Mouse (Mus musculus): Measurements from ENCODE around the gene Srr. TPM values are rescaled to one million over a fixed set of nuclear protein-coding genes. Genes with fewer than 3 reads are reported as not detected.
A peak's percentile ranks its signal among the peaks of the same experiment; 100 is the strongest.

Gene Srr
- 4.1 and 5.2 TPM in 2 replicates for total RNA-seq (2012; rRNA removed)
- polyA plus RNA-seq (2012; ENCODE audit: insufficient read depth in 1 of 2, insufficient read length in 2 of 2, low read depth in 1 of 2, low replicate concordance in 2 of 2, missing spikeins in 1 of 2): 1 to 10 TPM in 1 of 2 experiments, not detected in 1; 6.8 TPM

- H3K4me1 ChIP-seq (ENCODE audit: control insufficient read depth in 1 of 2, insufficient read depth in 2 of 2, low read length in 2 of 2): peaks cover 9 to 10% of the 10 kb centered on the region in 2 experiments
- peak within 1 kb of the TSS; percentile 93 for H3K9ac ChIP-seq (ENCODE audit: control insufficient read depth, low read depth, low read length, poor library complexity, severe bottlenecking)
- H3K36me3 ChIP-seq (ENCODE audit: control insufficient read depth in 1 of 2, insufficient read depth in 2 of 2, low read length in 2 of 2): peaks cover 2 to 26% of the 10 kb centered on the region in 2 experiments
- H3K27ac ChIP-seq (ENCODE audit: control insufficient read depth, low read depth, low read length): peak within 1 kb of the TSS; percentile 91
- no peaks in the 10 kb centered on the region for H3K9me3 ChIP-seq (replicated peaks; ENCODE audit: insufficient read depth, low read length)
- no peaks in the 10 kb centered on the region for H3K27me3 ChIP-seq (ENCODE audit: control insufficient read depth in 1 of 2, insufficient read depth in 2 of 2, low read length in 2 of 2)
- peak; percentile 99 for DNase-seq (ENCODE audit: low read depth, low spot score)
- H3K4me3 ChIP-seq (ENCODE audit: control insufficient read depth in 1 of 2, insufficient read depth in 1 of 2, low read depth in 2 of 2, low read length in 2 of 2): peak within 1 kb of the TSS; percentile 95 to 97
- H3K79me2 ChIP-seq (ENCODE audit: control insufficient read depth, insufficient read depth, low read length, poor library complexity): peaks cover 36% of the 10 kb centered on the region
- TF ChIP-seq EP300 (IDR thresholded peaks at IDR 0.05; ENCODE audit: low read depth in 1 of 2, low read length in 2 of 2) (0 out of 4 replicates have a peak, but pooled peaks of 1 of the 2 experiments have one; percentile 22), NRF1 (IDR thresholded peaks at IDR 0.05; ENCODE audit: insufficient read depth, low read depth, low read length, poor library complexity, severe bottlenecking) (peak; percentile 91), GABPA (IDR thresholded peaks at IDR 0.05; ENCODE audit: low read depth, low read length) (no peak), CHD2 (IDR thresholded peaks at IDR 0.05; ENCODE audit: low read length) (no peak), ZC3H11A (IDR thresholded peaks at IDR 0.05; ENCODE audit: low read depth, low read length) (no peak), RCOR1 (IDR thresholded peaks at IDR 0.05; ENCODE audit: low read depth, low read length) (no peak), MEF2A (IDR thresholded peaks at IDR 0.05; ENCODE audit: extremely low read depth, insufficient replicate concordance, low read depth, low read length, poor library complexity, severe bottlenecking) (peak; percentile 65; the same call in 1 of the 2 replicates), TCF12 (IDR thresholded peaks at IDR 0.05; ENCODE audit: low read depth, low read length) (peak; percentile 53; the same call in 1 of the 2 replicates), TAL1 (IDR thresholded peaks at IDR 0.05; ENCODE audit: low read length) (no peak), TBP (IDR thresholded peaks at IDR 0.05; ENCODE audit: low read depth, low read length) (no peak), POLR2AphosphoS5 (IDR thresholded peaks at IDR 0.05; ENCODE audit: borderline replicate concordance, low read depth, low read length) (no peak; the same call in 1 of the 2 replicates), MAFK (IDR thresholded peaks at IDR 0.05; ENCODE audit: borderline replicate concordance, low read depth, low read length) (no peak), ELF1 (IDR thresholded peaks at IDR 0.05; ENCODE audit: low read depth, low read length) (peak; percentile 66), CHD1 (IDR thresholded peaks at IDR 0.05; ENCODE audit: low read depth, low read length) (peak; percentile 36; the same call in 1 of the 2 replicates), NELFE (IDR thresholded peaks at IDR 0.05; ENCODE audit: low read depth, low read length) (peak; percentile 81), KAT2A (conservative IDR thresholded peaks at IDR 0.05; ENCODE audit: low read depth, low read length) (peak; percentile 66; the same call in 1 of the 2 replicates), RAD21 (IDR thresholded peaks at IDR 0.05; ENCODE audit: low read depth, low read length) (no peak), ZMIZ1 (IDR thresholded peaks at IDR 0.05; ENCODE audit: low read depth, low read length) (peak; percentile 42; the same call in 1 of the 2 replicates), MXI1 (IDR thresholded peaks at IDR 0.05; ENCODE audit: low read depth, low read length) (peak; percentile 70), SIN3A (IDR thresholded peaks at IDR 0.05; ENCODE audit: low read length) (peak; percentile 66), POLR2A (IDR thresholded peaks at IDR 0.05; ENCODE audit: control insufficient read depth in 1 of 2, insufficient read depth in 1 of 2, low read depth in 1 of 2, low read length in 2 of 2, poor library complexity in 1 of 2) (peak; percentile 85 to 87), SMC3 (IDR thresholded peaks at IDR 0.05; ENCODE audit: low read depth, low read length) (no peak), GATA1 (IDR thresholded peaks at IDR 0.05; ENCODE audit: low read depth, low read length) (no peak), MYC (IDR thresholded peaks at IDR 0.05; ENCODE audit: low read depth, low read length) (peak; percentile 55; the same call in 1 of the 2 replicates), JUND (IDR thresholded peaks at IDR 0.05; ENCODE audit: low read depth, low read length) (no peak), MYB (IDR thresholded peaks at IDR 0.05; ENCODE audit: low read depth, low read length) (no peak), USF2 (IDR thresholded peaks at IDR 0.05; ENCODE audit: borderline replicate concordance in 1 of 2, insufficient read depth in 1 of 2, low read depth in 1 of 2, low read length in 2 of 2) (no peak), E2F4 (IDR thresholded peaks at IDR 0.05; ENCODE audit: borderline replicate concordance, low read depth, low read length) (no peak), USF1 (IDR thresholded peaks at IDR 0.05; ENCODE audit: low read depth, low read length) (0 out of 2 replicates have a peak, but pooled peaks have one; percentile 38), ZNF384 (IDR thresholded peaks at IDR 0.05; ENCODE audit: low read depth, low read length) (no peak), HCFC1 (IDR thresholded peaks at IDR 0.05; ENCODE audit: low read depth, low read length) (peak; percentile 91), POLR2AphosphoS2 (IDR thresholded peaks at IDR 0.05; ENCODE audit: low read length) (peak; percentile 75), ZKSCAN1 (IDR thresholded peaks at IDR 0.05; ENCODE audit: low read depth, low read length) (no peak), UBTF (IDR thresholded peaks at IDR 0.05; ENCODE audit: borderline replicate concordance, insufficient read depth, low read depth, low read length) (peak; percentile 47; the same call in 1 of the 2 replicates)
These were observed at the start of gene Srr, which contains the start of gene Smg6 for GRCm38 (mm10) chr11:74925577-74926387. Srr (minus strand) TSS chr11:74925948. Smg6 (plus strand) TSS chr11:74925823.
